Mouse (Mus musculus) testis, adult 2 months (tissue): ENCODE measurements around the gene Gjb4.

ENCODE experiments used
- CTCF ChIP-seq: fragments of 200-500 bp; IDR thresholded peaks from 2 replicates; pipeline ENCODE4 v1.5.1; 2012; ENCODE audit warnings: low read depth, mild to moderate bottlenecking, inconsistent platforms, low read length, moderate library complexity; ENCODE audit not compliant: control insufficient read depth, insufficient read depth, insufficient replicate concordance
- POLR2A ChIP-seq: fragments of 200-500 bp; IDR thresholded peaks from 2 replicates; pipeline ENCODE4 v1.6.1; 2012; ENCODE audit warnings: low read depth, mild to moderate bottlenecking, inconsistent platforms, low read length, moderate library complexity; ENCODE audit not compliant: control insufficient read depth

DNA sequence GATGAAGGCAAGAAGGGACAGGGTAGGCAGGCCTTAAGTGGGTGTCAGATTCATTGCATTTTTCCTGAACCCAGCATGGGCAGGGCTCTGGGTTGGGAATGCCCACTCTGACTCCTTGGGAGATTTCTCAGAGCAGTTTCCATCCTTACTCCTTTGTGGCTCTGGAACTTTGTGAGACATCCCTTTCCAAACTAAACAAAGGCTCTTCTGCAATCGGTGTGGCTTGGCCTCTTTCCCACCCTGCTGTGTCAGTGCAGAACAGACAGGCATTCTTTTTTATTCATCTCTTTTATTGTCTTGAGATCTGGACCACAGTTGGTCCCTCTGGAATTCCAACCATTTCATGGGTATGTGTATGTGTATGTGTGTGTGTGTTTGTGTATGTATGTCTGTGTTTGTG is 1.3 kb downstream of the Gjb4 start:
- TF ChIP-seq POLR2A (no peak), CTCF (no peak)
